Mouse (Mus musculus): ENCODE data around the gene Stox2. TPM values are rescaled to one million over a fixed set of nuclear protein-coding genes. Genes with fewer than 3 reads are reported as not detected.

Stox2 gene
- polyA plus RNA-seq, 1 experiment from 2014 or later, result 20.4 TPM

- peaks cover 48% of the 10 kb centered on the region for H3K4me1 ChIP-seq
- peak overlapping the region; percentile 78 for H3K27ac ChIP-seq (replicated peaks)
- peak overlapping the region; percentile 21 for H3K4me3 ChIP-seq (replicated peaks)
Measured at GRCm38 (mm10) chr8:47351914-47352701, 94.1 kb downstream of the Stox2 start.

GRCm38 (mm10) chr8:47349082-47349481 is 97.1 kb downstream of the Stox2 start:
- no peak for ATAC-seq (ENCODE audit: insufficient number of reproducible peaks, low FRiP score, low TSS enrichment, low read depth)
- 32% methylated on average over 8 of the region's 8 CpGs for WGBS
- Histone ChIP-seq H3K4me2 (replicated peaks) (no peak overlapping the region), H3K9me3 (replicated peaks) (no peaks in the 10 kb centered on the region), H3K9ac (no peak overlapping the region), H3K4me1 (peaks cover 46% of the 10 kb centered on the region), H3K27me3 (no peaks in the 10 kb centered on the region), H3K36me3 (no peaks in the 10 kb centered on the region), H3K4me3 (replicated peaks) (no peak overlapping the region), H3K27ac (replicated peaks) (no peak overlapping the region)

More at GRCm38 (mm10) chr8:47351914-47352701, 94.1 kb downstream of the Stox2 start:
- Histone ChIP-seq H3K27me3 (no peaks in the 10 kb centered on the region), H3K4me2 (replicated peaks) (peak overlapping the region; percentile 35), H3K9ac (no peak overlapping the region), H3K36me3 (no peaks in the 10 kb centered on the region), H3K9me3 (replicated peaks) (no peaks in the 10 kb centered on the region)
- WGBS, result 15% methylated on average over 21 of the region's 21 CpGs
- ATAC-seq (ENCODE audit: insufficient number of reproducible peaks, low FRiP score, low TSS enrichment, low read depth), result no peak

GRCm38 (mm10) chr8:47347809-47348208 is 98.4 kb downstream of the Stox2 start:
- peaks cover 43% of the 10 kb centered on the region for H3K4me1 ChIP-seq
- no peaks in the 10 kb centered on the region for H3K9me3 ChIP-seq (replicated peaks)
- no peaks in the 10 kb centered on the region for H3K36me3 ChIP-seq
- no peak overlapping the region for H3K9ac ChIP-seq
- H3K4me3 ChIP-seq (replicated peaks), result no peak overlapping the region
- 14% methylated on average over 6 of the region's 6 CpGs for WGBS
- H3K4me2 ChIP-seq (replicated peaks), result no peak overlapping the region
- H3K27me3 ChIP-seq, result no peaks in the 10 kb centered on the region
- no peak for ATAC-seq (ENCODE audit: insufficient number of reproducible peaks, low FRiP score, low TSS enrichment, low read depth)
- H3K27ac ChIP-seq (replicated peaks), result no peak overlapping the region

GRCm38 (mm10) chr8:47345772-47346103 is 100.4 kb downstream of the Stox2 start:
- Histone ChIP-seq H3K4me3 (replicated peaks) (no peak overlapping the region), H3K36me3 (no peaks in the 10 kb centered on the region), H3K4me2 (replicated peaks) (no peak overlapping the region), H3K27me3 (no peaks in the 10 kb centered on the region), H3K9me3 (replicated peaks) (no peaks in the 10 kb centered on the region), H3K4me1 (peaks cover 33% of the 10 kb centered on the region), H3K27ac (replicated peaks) (0 out of 2 replicates have a peak overlapping the region, but pooled peaks have one; percentile 45), H3K9ac (no peak overlapping the region)
- ATAC-seq (ENCODE audit: insufficient number of reproducible peaks, low FRiP score, low TSS enrichment, low read depth), result no peak
- WGBS, result 76% methylated on average over 9 of the region's 9 CpGs

- Histone ChIP-seq H3K4me1 (peaks cover 32% of the 10 kb centered on the region), H3K9ac (no peak overlapping the region), H3K27ac (replicated peaks) (peak overlapping the region; percentile 45; the same call in 1 of the 2 replicates), H3K4me2 (replicated peaks) (no peak overlapping the region), H3K27me3 (no peaks in the 10 kb centered on the region), H3K36me3 (no peaks in the 10 kb centered on the region), H3K4me3 (replicated peaks) (no peak overlapping the region), H3K9me3 (replicated peaks) (no peaks in the 10 kb centered on the region)
- WGBS, result 21% methylated on average over 15 of the region's 15 CpGs
- ATAC-seq (ENCODE audit: insufficient number of reproducible peaks, low FRiP score, low TSS enrichment, low read depth), result no peak
Measured at GRCm38 (mm10) chr8:47345085-47345771, 100.9 kb downstream of the Stox2 start.

GRCm38 (mm10) chr8:47341474-47341873 is 104.7 kb downstream of the Stox2 start:
- Histone ChIP-seq H3K4me3 (replicated peaks) (no peak overlapping the region), H3K4me2 (replicated peaks) (no peak overlapping the region), H3K9ac (no peak overlapping the region), H3K9me3 (replicated peaks) (no peaks in the 10 kb centered on the region), H3K4me1 (peaks cover 16% of the 10 kb centered on the region; the same call in 1 of the 2 replicates), H3K27me3 (no peaks in the 10 kb centered on the region), H3K36me3 (no peaks in the 10 kb centered on the region), H3K27ac (replicated peaks) (no peak overlapping the region)
- WGBS, result 39% methylated on average over 11 of the region's 11 CpGs
- no peak for ATAC-seq (ENCODE audit: insufficient number of reproducible peaks, low FRiP score, low TSS enrichment, low read depth)

- Histone ChIP-seq H3K27ac (replicated peaks) (no peak overlapping the region), H3K36me3 (no peaks in the 10 kb centered on the region), H3K4me1 (0 out of 2 replicates have a peak, but pooled peaks cover 5% of the 10 kb centered on the region), H3K4me3 (replicated peaks) (no peak overlapping the region), H3K4me2 (replicated peaks) (no peak overlapping the region), H3K9me3 (replicated peaks) (no peaks in the 10 kb centered on the region), H3K27me3 (no peaks in the 10 kb centered on the region), H3K9ac (no peak overlapping the region)
- ATAC-seq (ENCODE audit: insufficient number of reproducible peaks, low FRiP score, low TSS enrichment, low read depth), result no peak
- 52% methylated on average over 3 of the region's 3 CpGs for WGBS
Measured at GRCm38 (mm10) chr8:47338691-47339323, 107.4 kb downstream of the Stox2 start.

GRCm38 (mm10) chr8:47336433-47336832 is 109.7 kb downstream of the Stox2 start:
- no peak for ATAC-seq (ENCODE audit: insufficient number of reproducible peaks, low FRiP score, low TSS enrichment, low read depth)
- no peaks in the 10 kb centered on the region for H3K9me3 ChIP-seq (replicated peaks)
- no peak overlapping the region for H3K4me3 ChIP-seq (replicated peaks)
- no peaks in the 10 kb centered on the region for H3K27me3 ChIP-seq
- H3K36me3 ChIP-seq, result no peaks in the 10 kb centered on the region
- H3K4me2 ChIP-seq (replicated peaks), result no peak overlapping the region
- WGBS, result 93% methylated on average over 12 of the region's 12 CpGs
- no peak overlapping the region for H3K9ac ChIP-seq
- H3K27ac ChIP-seq (replicated peaks), result no peak overlapping the region
- H3K4me1 ChIP-seq, result 0 out of 2 replicates have a peak, but pooled peaks cover 5% of the 10 kb centered on the region

GRCm38 (mm10) chr8:47335940-47336339 is 110.2 kb downstream of the Stox2 start:
- WGBS, result 95% methylated on average over 4 of the region's 4 CpGs
- Histone ChIP-seq H3K27ac (replicated peaks) (no peak overlapping the region), H3K36me3 (no peaks in the 10 kb centered on the region), H3K9ac (no peak overlapping the region), H3K9me3 (replicated peaks) (no peaks in the 10 kb centered on the region), H3K4me3 (replicated peaks) (no peak overlapping the region), H3K27me3 (no peaks in the 10 kb centered on the region), H3K4me2 (replicated peaks) (no peak overlapping the region), H3K4me1 (peaks cover 10% of the 10 kb centered on the region; the same call in 1 of the 2 replicates)
- no peak for ATAC-seq (ENCODE audit: insufficient number of reproducible peaks, low FRiP score, low TSS enrichment, low read depth)

- H3K27ac ChIP-seq (replicated peaks), result peak overlapping the region; percentile 56
- H3K4me3 ChIP-seq (replicated peaks), result peak overlapping the region; percentile 25
- 48% methylated on average over 9 of the region's 9 CpGs for WGBS
- no peak overlapping the region for H3K9ac ChIP-seq
- H3K4me2 ChIP-seq (replicated peaks), result peak overlapping the region; percentile 31
- no peaks in the 10 kb centered on the region for H3K36me3 ChIP-seq
- H3K4me1 ChIP-seq, result peaks cover 5% of the 10 kb centered on the region; the same call in 1 of the 2 replicates
- no peaks in the 10 kb centered on the region for H3K9me3 ChIP-seq (replicated peaks)
- no peaks in the 10 kb centered on the region for H3K27me3 ChIP-seq
- peak; percentile 91 for ATAC-seq (ENCODE audit: insufficient number of reproducible peaks, low FRiP score, low TSS enrichment, low read depth)
Measured at GRCm38 (mm10) chr8:47334223-47334757, 111.9 kb downstream of the Stox2 start.

- H3K27ac ChIP-seq (replicated peaks), result no peak overlapping the region
- no peak overlapping the region for H3K4me2 ChIP-seq (replicated peaks)
- 87% methylated on average over 1 of the region's 1 CpGs for WGBS
- H3K4me3 ChIP-seq (replicated peaks), result no peak overlapping the region
- no peak for ATAC-seq (ENCODE audit: insufficient number of reproducible peaks, low FRiP score, low TSS enrichment, low read depth)
- no peaks in the 10 kb centered on the region for H3K36me3 ChIP-seq
- peaks cover 9% of the 10 kb centered on the region; the same call in 1 of the 2 replicates for H3K4me1 ChIP-seq
- H3K27me3 ChIP-seq, result no peaks in the 10 kb centered on the region
- no peak overlapping the region for H3K9ac ChIP-seq
- no peaks in the 10 kb centered on the region for H3K9me3 ChIP-seq (replicated peaks)
Measured at GRCm38 (mm10) chr8:47332941-47333340, 113.2 kb downstream of the Stox2 start.
